Comparison of ENCODE assay signal across 8 mouse cellular contexts in genomic region chr13:74260231-74260992, GRCm38 (mm10). TPM values are rescaled to one million over a fixed set of nuclear protein-coding genes. Genes with fewer than 3 reads are reported as not detected.
DNase-seq lines count a peak whose midpoint lies in the region; ATAC-seq lines count a peak whose summit lies in the region.

No protein-coding gene starts in this region.

- no peaks in the 10 kb centered on the region for H3K27me3 ChIP-seq in heart, embryonic 12.5 days (replicated peaks)
- no peaks in the 10 kb centered on the region for H3K27me3 ChIP-seq in kidney, embryonic 15.5 days
- peaks cover 9% of the 10 kb centered on the region for H3K27me3 ChIP-seq in liver, embryonic 16.5 days (ENCODE audit: control insufficient read depth, insufficient read depth, low read depth, low read length)

- 5% methylated on average over 10 of the region's 10 CpGs for WGBS in heart, embryonic 12.5 days
- 4% methylated on average over 10 of the region's 10 CpGs for WGBS in kidney, embryonic 15.5 days
- 3% methylated on average over 10 of the region's 10 CpGs for WGBS in liver, embryonic 16.5 days (ENCODE audit: insufficient replicate concordance)

- no peaks in the 10 kb centered on the region for H3K36me3 ChIP-seq in heart, embryonic 12.5 days
- no peaks in the 10 kb centered on the region for H3K36me3 ChIP-seq in kidney, embryonic 15.5 days
- no peaks in the 10 kb centered on the region for H3K36me3 ChIP-seq in liver, embryonic 16.5 days (ENCODE audit: control insufficient read depth, insufficient read depth)

- intact Hi-C loops in gastrocnemius, postnatal 36 days (cut with DNase I) = no loop called here

- peak overlapping the region; percentile 89 for H3K4me2 ChIP-seq in heart, embryonic 12.5 days
- peak overlapping the region; percentile 95 for H3K4me2 ChIP-seq in kidney, embryonic 15.5 days
- peak overlapping the region; percentile 67 for H3K4me2 ChIP-seq in liver, embryonic 16.5 days (ENCODE audit: low read depth, low read length)

- H3K4me1 ChIP-seq in heart, embryonic 12.5 days (replicated peaks) = peaks cover 7% of the 10 kb centered on the region; the same call in 1 of the 2 replicates
- H3K4me1 ChIP-seq in kidney, embryonic 15.5 days = peaks cover 9% of the 10 kb centered on the region
- no peaks in the 10 kb centered on the region for H3K4me1 ChIP-seq in liver, embryonic 16.5 days (ENCODE audit: control insufficient read depth, low read depth, low read length)

- DNase-seq in gastrocnemius, postnatal 10 days = peak; percentile 35
- no peak for DNase-seq in gastrocnemius, postnatal 36 days
- peak; percentile 47 for DNase-seq in c-Kit-positive CD71-negative TER-119-negative erythroid progenitor cells, embryonic 14.5 days (ENCODE audit: low read depth)
- DNase-seq in natural killer cell, adult 2 months (ENCODE audit: low spot score in 2 of 2) = peak; percentile 45 to 59
- peak; percentile 9 for DNase-seq in testis, postnatal 14 days (ENCODE audit: low spot score)

- ATAC-seq in heart, embryonic 12.5 days (ENCODE audit: insufficient number of reproducible peaks, low FRiP score) = peak; percentile 81
- ATAC-seq in kidney, embryonic 15.5 days (replicated peaks; ENCODE audit: low FRiP score) = peak; percentile 93
- no peak for ATAC-seq in liver, embryonic 16.5 days (ENCODE audit: low read depth)

- peak overlapping the region; percentile 60 for H3K4me3 ChIP-seq in heart, embryonic 12.5 days
- H3K4me3 ChIP-seq in kidney, embryonic 15.5 days (replicated peaks) = peak overlapping the region; percentile 52
- H3K4me3 ChIP-seq in liver, embryonic 16.5 days (ENCODE audit: low read depth, low read length) = peak overlapping the region; percentile 49

- H3K9ac ChIP-seq in heart, embryonic 12.5 days = peak overlapping the region; percentile 76
- peak overlapping the region; percentile 61 for H3K9ac ChIP-seq in kidney, embryonic 15.5 days
- H3K9ac ChIP-seq in liver, embryonic 16.5 days (ENCODE audit: low read depth, low read length) = peak overlapping the region; percentile 29; the same call in 1 of the 2 replicates

- H3K9me3 ChIP-seq in heart, embryonic 12.5 days (replicated peaks) = no peaks in the 10 kb centered on the region
- no peaks in the 10 kb centered on the region for H3K9me3 ChIP-seq in kidney, embryonic 15.5 days (replicated peaks)
- no peaks in the 10 kb centered on the region for H3K9me3 ChIP-seq in liver, embryonic 16.5 days (replicated peaks; ENCODE audit: control insufficient read depth, low read length)

- H3K27ac ChIP-seq in heart, embryonic 12.5 days (ENCODE audit: poor library complexity, severe bottlenecking) = no peak overlapping the region
- no peak overlapping the region for H3K27ac ChIP-seq in kidney, embryonic 15.5 days
- H3K27ac ChIP-seq in liver, embryonic 16.5 days (ENCODE audit: low read length) = peak overlapping the region; percentile 38; the same call in 1 of the 2 replicates

RNA-seq across cellular contexts. Expression of gene Ahrr, which starts 31.7 kb away (rescaled TPM):
- under 1 TPM; 0.09 to 0.16 TPM for total RNA-seq in gastrocnemius, postnatal 10 days (2021)
- not detected for total RNA-seq in gastrocnemius, postnatal 36 days (2021)
- 0.73 and 0.82 TPM in 2 replicates for polyA plus RNA-seq in heart, embryonic 12.5 days (2016; fragmentation: Nextera tagmentation; extraction: Ambion mirVana)
- polyA plus RNA-seq in kidney, embryonic 15.5 days (2015; fragmentation: Nextera tagmentation; extraction: Ambion mirVana) = 0.45 and 0.52 TPM in 2 replicates
- polyA plus RNA-seq in liver, embryonic 16.5 days (2015; fragmentation: Nextera tagmentation; extraction: Ambion mirVana) = 0.08 and 0.11 TPM in 2 replicates

RNA-seq across cellular contexts. Expression of gene Exoc3, which starts 51.9 kb away (rescaled TPM):
- total RNA-seq in gastrocnemius, postnatal 10 days (2021) = 10 to 100 TPM; 30.8 to 36.1 TPM
- total RNA-seq in gastrocnemius, postnatal 36 days (2021) = 10 to 100 TPM; 27.7 to 29.6 TPM
- 50.4 and 51.0 TPM in 2 replicates for polyA plus RNA-seq in heart, embryonic 12.5 days (2016; fragmentation: Nextera tagmentation; extraction: Ambion mirVana)
- polyA plus RNA-seq in kidney, embryonic 15.5 days (2015; fragmentation: Nextera tagmentation; extraction: Ambion mirVana) = 67.8 and 68.0 TPM in 2 replicates
- polyA plus RNA-seq in liver, embryonic 16.5 days (2015; fragmentation: Nextera tagmentation; extraction: Ambion mirVana) = 21.2 and 24.8 TPM in 2 replicates

RNA-seq across cellular contexts. Expression of gene Pdcd6, which starts 57.0 kb away (rescaled TPM):
- 10 to 100 TPM; 25.0 to 33.6 TPM for total RNA-seq in gastrocnemius, postnatal 10 days (2021)
- 10 to 100 TPM; 15.4 to 18.1 TPM for total RNA-seq in gastrocnemius, postnatal 36 days (2021)
- polyA plus RNA-seq in heart, embryonic 12.5 days (2016; fragmentation: Nextera tagmentation; extraction: Ambion mirVana) = 87.5 and 89.2 TPM in 2 replicates
- 155 and 157 TPM in 2 replicates for polyA plus RNA-seq in kidney, embryonic 15.5 days (2015; fragmentation: Nextera tagmentation; extraction: Ambion mirVana)
- polyA plus RNA-seq in liver, embryonic 16.5 days (2015; fragmentation: Nextera tagmentation; extraction: Ambion mirVana) = 58.9 and 65.4 TPM in 2 replicates

Comparison
In these comparisons a context has a peak if more than half of its experiments do, and no peak if none do; other contexts are left out.
1. DNase-seq: peak in gastrocnemius, postnatal 10 days (single experiment), c-Kit-positive CD71-negative TER-119-negative erythroid progenitor cells, embryonic 14.5 days (single experiment), natural killer cell, adult 2 months (2 of 2) and testis, postnatal 14 days (single experiment); none in gastrocnemius, postnatal 36 days (0 of 2).
2. Peak in every context shown above with its lines, with median percentiles within 50 percentile points of each other: H3K4me2 ChIP-seq, H3K4me3 ChIP-seq and H3K9ac ChIP-seq.